Mouse (Mus musculus): ENCODE results near the gene Ern1.

GRCm38 (mm10) chr11:106519519-106519918, 31.9 kb upstream of the Ern1 start:
- TF ChIP-seq POLR2A (IDR thresholded peaks at IDR 0.05; ENCODE audit: extremely low read depth, insufficient read depth, low read length) (no peak), CTCF (IDR thresholded peaks at IDR 0.05; ENCODE audit: low read depth, low read length) (no peak)

Measured in liver, adult 2 months (tissue).